Mouse (Mus musculus): ENCODE data around the gene Ddx25.

DNA sequence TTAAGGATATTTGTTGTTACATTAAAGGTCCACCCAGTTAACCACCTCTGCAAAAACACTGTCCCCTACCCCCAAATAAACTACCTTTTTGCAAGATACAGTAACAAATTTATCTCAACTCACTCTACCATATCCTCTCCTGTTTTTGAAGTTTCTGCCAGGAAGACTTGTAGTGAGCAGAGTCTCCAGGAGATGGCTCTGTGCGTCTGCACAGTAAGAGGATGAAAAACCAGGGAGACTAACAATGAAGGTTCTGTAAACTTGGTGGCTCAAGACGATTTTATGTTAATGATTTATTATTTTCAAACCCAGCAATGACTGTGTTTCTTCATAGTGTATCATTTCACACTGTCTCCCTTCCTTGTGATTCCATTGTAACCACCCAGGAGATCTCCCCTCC is 34.6 kb upstream of the Ddx25 start:
- TF ChIP-seq CTCF (IDR thresholded peaks at IDR 0.05; ENCODE audit: control insufficient read depth, insufficient read depth, low read length) (no peak), POLR2A (IDR thresholded peaks at IDR 0.05; ENCODE audit: borderline replicate concordance, control insufficient read depth, low read depth, low read length) (no peak)
